Mouse (Mus musculus) neural tube, embryonic 13.5 days (tissue): ENCODE data around the gene Pde9a. TPM values are rescaled to one million over a fixed set of nuclear protein-coding genes. Genes with fewer than 3 reads are reported as not detected.
A peak's percentile ranks its signal among the peaks of the same experiment; 100 is the strongest.
"Not testable (repeated sequence)": the region's sequence is repeated elsewhere in the genome, so short reads cannot be mapped to it uniquely, and the experiment has no call there.

Experiments used
- ATAC-seq: fragments of 200-750 bp; cut with Nextera tagmentation; 2 replicates; pipeline ENCODE4 v1.8.0; 2017; ENCODE audit warnings: low read depth, mild to moderate bottlenecking, moderate TSS enrichment, moderate library complexity
- H3K27ac ChIP-seq: fragments of 300-500 bp; sonication (generic); replicated peaks from 2 replicates; pipeline ENCODE4 v1.5.1; 2015; ENCODE audit warnings: moderate library complexity, mild to moderate bottlenecking, inconsistent platforms
- H3K27me3 ChIP-seq: fragments of 300-500 bp; sonication (generic); 2 replicates; pipeline ENCODE4 v1.6.1; 2015; ENCODE audit warnings: mild to moderate bottlenecking, inconsistent platforms
- H3K36me3 ChIP-seq: fragments of 300-500 bp; sonication (generic); 2 replicates; pipeline ENCODE4 v1.6.1; 2015; ENCODE audit warnings: mild to moderate bottlenecking, inconsistent platforms
- H3K4me1 ChIP-seq: fragments of 300-500 bp; sonication (generic); replicated peaks from 2 replicates; pipeline ENCODE4 v1.6.1; 2015; ENCODE audit warnings: inconsistent platforms
- H3K4me2 ChIP-seq: fragments of 300-500 bp; sonication (generic); 2 replicates; pipeline ENCODE4 v1.6.1; 2015; ENCODE audit warnings: inconsistent platforms, mild to moderate bottlenecking, moderate library complexity
- H3K4me3 ChIP-seq: fragments of 300-500 bp; sonication (generic); 2 replicates; pipeline ENCODE4 v1.5.1; 2015; ENCODE audit warnings: mild to moderate bottlenecking, inconsistent platforms
- H3K9ac ChIP-seq: fragments of 300-500 bp; sonication (generic); 2 replicates; pipeline ENCODE4 v1.6.1; 2015; ENCODE audit warnings: moderate library complexity, mild to moderate bottlenecking, inconsistent platforms
- H3K9me3 ChIP-seq: fragments of 300-500 bp; sonication (generic); 2 replicates; pipeline ENCODE4 v1.6.1; 2016; ENCODE audit warnings: inconsistent platforms
- WGBS: fragments of 180-500 bp; shearing (Covaris S2); methylation state at CpG from one replicate; pipeline ENCODE4 v1.1.7; 2015; 5-methylcytosine and 5-hydroxymethylcytosine counted together
- polyA plus RNA-seq: library from polyadenylated mRNA; unstranded; fragments of >200 nt; fragmentation: Nextera tagmentation; extraction: Ambion mirVana; gene quantifications from 2 replicates; pipeline ENCODE4 v1.2.1, GENCODE M21; 2015

Gene Pde9a
- 34.7 and 35.1 TPM in 2 replicates for polyA plus RNA-seq

DNA sequence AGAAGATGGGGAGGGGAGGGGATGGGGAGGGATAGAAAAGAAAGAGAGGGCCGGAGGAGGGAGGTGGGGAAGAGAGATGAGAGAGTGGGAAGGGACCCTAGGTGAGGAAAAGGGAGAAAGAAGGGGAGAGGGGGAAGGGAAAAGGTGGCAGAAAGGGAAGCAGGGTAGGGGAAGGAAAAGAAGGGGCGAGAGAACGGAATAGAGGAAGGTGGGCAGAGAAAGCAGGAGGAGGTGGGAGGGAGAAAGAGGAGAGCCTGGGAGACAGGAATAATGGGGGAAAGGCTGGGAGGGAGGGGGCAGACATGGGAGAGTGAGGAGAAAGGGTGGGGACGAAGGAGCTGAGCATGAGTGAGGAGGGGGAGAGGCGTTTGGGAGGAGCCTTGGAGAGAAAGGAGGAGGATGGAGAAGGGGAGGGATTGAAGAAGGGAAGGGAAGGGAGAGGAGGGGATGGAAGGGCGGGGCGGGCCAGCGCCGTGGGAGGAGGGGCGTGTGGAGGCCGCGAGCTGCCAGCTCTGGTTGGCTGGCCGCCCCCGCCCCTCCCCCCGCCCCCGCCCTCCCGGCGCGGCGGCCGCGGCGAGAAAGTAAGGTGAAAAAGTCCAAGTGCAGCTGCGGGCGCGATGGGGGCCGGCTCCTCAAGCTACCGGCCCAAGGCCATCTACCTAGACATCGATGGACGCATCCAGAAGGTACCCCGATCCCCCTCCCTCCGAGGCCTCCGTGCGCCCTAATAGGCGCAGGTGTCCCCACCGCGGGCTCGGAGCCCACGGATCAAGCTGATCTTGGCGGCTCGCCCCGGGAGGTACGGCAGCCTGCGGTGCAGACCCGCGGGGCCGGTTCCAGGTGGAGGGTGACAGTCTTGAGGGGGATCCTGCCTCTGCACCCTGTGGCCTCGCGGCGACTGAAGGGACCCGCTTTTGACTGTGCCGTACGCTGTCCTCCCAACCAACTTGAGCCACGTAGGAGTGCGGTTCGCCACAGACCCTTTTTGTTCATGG lies at the start of gene Pde9a:
Gene Pde9a (plus strand): TSS at position 540 of the 995 bp plus-strand sequence.
- Histone ChIP-seq H3K4me2 (peak within 1 kb of the TSS; percentile 88), H3K27me3 (no peaks in the 10 kb centered on the region), H3K4me1 (peaks cover 52% of the 10 kb centered on the region), H3K4me3 (peak within 1 kb of the TSS; percentile 87), H3K9me3 (no peaks in the 10 kb centered on the region), H3K9ac (peak within 1 kb of the TSS; percentile 87), H3K36me3 (no peaks in the 10 kb centered on the region), H3K27ac (peak within 1 kb of the TSS; percentile 85)
- peak; percentile 88 for ATAC-seq
- under 1% methylated on average over 35 of the region's 56 CpGs for WGBS

DNA sequence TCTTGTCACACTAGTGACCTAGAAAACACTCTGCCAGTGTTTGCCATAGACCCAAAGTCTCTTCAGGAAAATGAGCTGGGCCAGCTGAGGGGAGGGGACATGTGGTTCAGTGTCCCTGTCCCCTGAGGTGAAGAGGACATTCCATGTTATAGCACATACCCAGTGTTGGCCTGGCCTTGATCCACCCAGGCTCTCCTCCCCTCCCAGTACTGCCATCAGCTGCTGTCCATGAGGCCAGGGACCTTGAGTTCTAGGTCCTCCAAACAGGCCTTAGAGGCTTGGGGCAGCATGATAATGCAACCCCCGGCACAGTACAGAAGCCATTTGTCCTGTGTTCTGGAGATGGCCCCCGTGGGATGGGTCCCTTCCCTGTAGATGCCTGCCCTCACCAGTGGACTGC lies 46.2 kb upstream of the Pde9a start:
- ATAC-seq, result no peak
- WGBS, result 82% methylated on average over 2 of the region's 2 CpGs
- Histone ChIP-seq H3K9me3 (no peaks in the 10 kb centered on the region), H3K4me1 (0 out of 2 replicates have a peak, but pooled peaks cover 7% of the 10 kb centered on the region), H3K27me3 (no peaks in the 10 kb centered on the region), H3K27ac (no peak overlapping the region), H3K36me3 (peaks cover 20% of the 10 kb centered on the region; the same call in 1 of the 2 replicates), H3K4me3 (no peak overlapping the region), H3K9ac (no peak overlapping the region), H3K4me2 (no peak overlapping the region)

DNA sequence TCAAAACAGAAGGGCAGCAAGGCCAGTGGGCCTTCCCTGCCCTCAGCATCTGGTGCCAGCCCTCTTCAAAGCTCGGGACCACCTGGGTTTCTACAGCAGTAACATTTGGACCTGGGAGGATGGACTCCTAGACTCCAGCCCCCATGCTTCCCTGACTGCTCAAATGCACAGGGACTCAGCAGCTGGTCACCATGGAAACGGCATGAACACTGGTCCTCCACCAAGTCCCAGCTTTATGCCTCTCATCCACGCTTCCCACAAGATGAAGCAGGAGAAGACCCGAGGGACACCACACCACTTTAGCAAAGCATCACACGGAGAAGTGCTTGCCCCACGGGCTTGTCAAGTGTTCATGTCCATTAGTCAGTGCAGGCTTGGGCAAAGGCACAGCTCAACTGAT lies 43.8 kb upstream of the Pde9a start:
- no peak overlapping the region for H3K27ac ChIP-seq
- ATAC-seq, result no peak; the same call in 1 of the 2 replicates
- WGBS, result 51% methylated on average over 6 of the region's 6 CpGs

DNA sequence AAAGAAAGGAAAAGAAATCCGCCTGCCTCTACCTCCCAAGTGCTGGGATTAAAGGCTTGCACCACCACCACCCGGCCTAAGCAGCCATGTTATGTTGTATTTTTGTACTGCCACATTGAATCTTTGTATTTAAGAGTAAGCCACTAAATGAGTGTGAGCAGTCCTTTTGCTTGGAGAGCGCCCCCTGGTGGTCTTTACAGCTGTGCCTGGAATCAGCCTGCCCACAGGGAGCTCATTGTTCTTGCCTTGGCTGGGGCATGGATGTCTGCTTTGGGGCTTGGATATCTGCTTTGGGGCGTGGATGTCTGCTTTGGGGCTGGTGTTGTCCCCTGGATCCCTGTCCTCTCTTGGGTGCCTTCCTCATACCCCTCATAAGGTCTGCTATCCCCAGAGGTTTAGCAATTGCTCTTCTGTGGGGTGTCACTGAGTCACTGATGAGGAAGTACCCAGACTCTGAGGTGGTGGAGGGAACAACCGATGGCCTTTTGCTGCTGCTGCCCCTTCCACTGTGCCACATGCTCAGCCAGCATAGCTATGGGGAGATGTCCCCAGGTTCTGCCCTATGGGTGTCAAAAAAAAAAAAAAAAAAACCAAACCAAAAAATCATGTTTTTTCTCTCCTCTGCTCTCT lies 41.7 kb upstream of the Pde9a start:
- no peak overlapping the region for H3K9ac ChIP-seq
- ATAC-seq, result no peak
- H3K27me3 ChIP-seq, result no peaks in the 10 kb centered on the region
- 53% methylated on average over 5 of the region's 5 CpGs for WGBS
- no peak overlapping the region for H3K27ac ChIP-seq
- no peak overlapping the region for H3K4me3 ChIP-seq
- H3K4me1 ChIP-seq, result 0 out of 2 replicates have a peak, but pooled peaks cover 7% of the 10 kb centered on the region
- no peaks in the 10 kb centered on the region for H3K9me3 ChIP-seq
- peaks cover 23% of the 10 kb centered on the region; the same call in 1 of the 2 replicates for H3K36me3 ChIP-seq
- H3K4me2 ChIP-seq, result no peak overlapping the region

More for the DNA sequence above, 43.8 kb upstream of the Pde9a start:
- no peaks in the 10 kb centered on the region for H3K9me3 ChIP-seq
- H3K4me3 ChIP-seq, result no peak overlapping the region
- H3K27me3 ChIP-seq, result no peaks in the 10 kb centered on the region
- no peak overlapping the region for H3K4me2 ChIP-seq
- H3K9ac ChIP-seq, result no peak overlapping the region
- H3K4me1 ChIP-seq, result 0 out of 2 replicates have a peak, but pooled peaks cover 7% of the 10 kb centered on the region
- peaks cover 22% of the 10 kb centered on the region; the same call in 1 of the 2 replicates for H3K36me3 ChIP-seq

DNA sequence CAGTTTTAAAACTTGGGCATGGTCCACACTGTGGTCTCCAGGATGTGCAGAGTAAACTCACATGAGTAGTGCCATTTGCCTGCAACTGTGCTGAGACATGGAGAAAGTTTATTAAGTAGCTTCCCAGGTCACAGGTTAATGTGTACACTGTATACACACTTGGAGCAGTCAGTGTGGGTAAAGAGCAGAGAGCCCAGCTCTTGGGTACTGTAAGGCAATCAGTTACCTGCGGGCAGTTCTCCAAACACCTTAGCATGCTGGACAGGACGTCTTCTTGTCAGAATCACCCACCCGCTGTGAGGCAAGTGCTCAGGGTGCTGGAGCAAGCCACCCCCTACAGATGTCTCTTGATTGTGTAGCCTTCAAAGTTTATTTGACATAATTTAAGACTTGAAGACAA lies 41.2 kb upstream of the Pde9a start:
- H3K9ac ChIP-seq, result no peak overlapping the region
- H3K4me3 ChIP-seq, result no peak overlapping the region
- 0 out of 2 replicates have a peak, but pooled peaks cover 7% of the 10 kb centered on the region for H3K4me1 ChIP-seq
- WGBS, result 93% methylated on average over 3 of the region's 3 CpGs
- no peak overlapping the region for H3K27ac ChIP-seq
- H3K27me3 ChIP-seq, result no peaks in the 10 kb centered on the region
- ATAC-seq, result no peak
- peaks cover 24% of the 10 kb centered on the region for H3K36me3 ChIP-seq
- H3K9me3 ChIP-seq, result no peaks in the 10 kb centered on the region
- H3K4me2 ChIP-seq, result no peak overlapping the region

DNA sequence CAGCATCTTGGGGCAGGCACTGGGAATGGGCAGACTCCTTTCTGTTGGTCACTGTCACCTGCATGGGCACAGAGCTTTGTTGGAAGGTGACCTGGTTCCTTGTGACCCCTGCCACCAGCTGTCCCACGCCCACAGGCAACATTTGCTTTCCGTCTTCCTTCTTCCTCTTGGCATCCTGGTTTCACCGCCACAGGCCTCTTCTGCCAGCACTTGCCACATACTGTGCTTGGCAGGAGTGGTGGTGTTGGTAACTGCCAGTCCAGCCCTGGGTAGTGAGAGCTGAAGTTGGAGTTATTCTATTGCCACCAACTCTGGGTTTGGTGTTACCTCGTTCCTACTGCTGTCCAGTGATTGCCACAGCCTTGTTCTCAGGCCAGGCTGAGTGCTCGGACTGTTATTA lies 37.9 kb upstream of the Pde9a start:
- H3K9ac ChIP-seq, result no peak overlapping the region
- no peaks in the 10 kb centered on the region for H3K27me3 ChIP-seq
- 86% methylated on average over 5 of the region's 5 CpGs for WGBS
- no peak overlapping the region for H3K27ac ChIP-seq
- H3K4me3 ChIP-seq, result no peak overlapping the region
- ATAC-seq, result no peak
- H3K4me1 ChIP-seq, result no peaks in the 10 kb centered on the region
- no peaks in the 10 kb centered on the region for H3K9me3 ChIP-seq
- H3K4me2 ChIP-seq, result no peak overlapping the region
- H3K36me3 ChIP-seq, result peaks cover 19% of the 10 kb centered on the region

DNA sequence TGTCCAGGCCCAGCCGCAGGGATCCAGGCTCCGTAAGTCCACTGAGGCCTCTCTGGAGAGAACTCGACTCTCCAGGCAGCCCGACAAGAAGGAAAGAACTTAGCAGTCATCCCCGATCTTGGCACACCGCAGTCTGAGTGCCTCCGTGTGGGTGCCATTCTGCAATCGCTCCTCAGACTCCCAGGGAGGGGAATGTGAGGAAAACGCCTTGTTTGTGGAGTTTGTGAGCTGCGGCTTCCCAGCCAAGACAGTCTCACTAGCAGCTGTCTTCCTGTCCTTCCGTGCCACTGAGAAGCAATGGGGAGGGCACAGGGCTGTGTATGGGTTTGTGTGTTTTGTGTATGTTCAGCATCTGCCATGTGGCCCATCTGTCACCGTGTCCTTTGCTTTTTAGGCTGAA lies 36.6 kb upstream of the Pde9a start:
- Histone ChIP-seq H3K4me2 (no peak overlapping the region), H3K9me3 (no peaks in the 10 kb centered on the region), H3K27ac (no peak overlapping the region), H3K27me3 (no peaks in the 10 kb centered on the region), H3K36me3 (peaks cover 19% of the 10 kb centered on the region), H3K4me1 (no peaks in the 10 kb centered on the region), H3K4me3 (no peak overlapping the region), H3K9ac (no peak overlapping the region)
- no peak for ATAC-seq
- 81% methylated on average over 12 of the region's 12 CpGs for WGBS

DNA sequence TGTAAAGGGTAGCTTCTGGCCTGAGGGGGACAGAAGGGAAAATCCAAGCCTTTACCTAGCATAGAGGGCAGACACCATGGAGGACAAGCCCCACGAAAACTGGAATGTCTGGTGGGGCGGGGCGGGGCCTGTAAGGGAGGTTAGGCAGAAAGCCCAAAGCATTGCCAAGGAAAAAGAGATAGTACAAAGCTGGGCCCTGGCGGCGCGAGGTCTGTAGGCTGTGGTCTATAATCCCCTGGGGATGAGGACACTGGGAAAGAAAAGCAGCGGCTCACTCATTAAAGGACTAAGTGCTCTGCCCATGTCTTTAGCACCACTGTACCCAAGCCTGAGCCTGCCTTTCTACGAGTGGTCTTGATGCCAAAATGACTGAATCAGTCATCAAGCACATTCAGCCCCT lies 34.0 kb upstream of the Pde9a start:
- no peaks in the 10 kb centered on the region for H3K27me3 ChIP-seq
- H3K4me2 ChIP-seq, result no peak overlapping the region
- no peaks in the 10 kb centered on the region for H3K9me3 ChIP-seq
- H3K4me1 ChIP-seq, result peaks cover 18% of the 10 kb centered on the region
- ATAC-seq, result no peak
- H3K9ac ChIP-seq, result no peak overlapping the region
- H3K4me3 ChIP-seq, result no peak overlapping the region
- peaks cover 12% of the 10 kb centered on the region for H3K36me3 ChIP-seq
- WGBS, result 57% methylated on average over 8 of the region's 8 CpGs
- H3K27ac ChIP-seq, result no peak overlapping the region

DNA sequence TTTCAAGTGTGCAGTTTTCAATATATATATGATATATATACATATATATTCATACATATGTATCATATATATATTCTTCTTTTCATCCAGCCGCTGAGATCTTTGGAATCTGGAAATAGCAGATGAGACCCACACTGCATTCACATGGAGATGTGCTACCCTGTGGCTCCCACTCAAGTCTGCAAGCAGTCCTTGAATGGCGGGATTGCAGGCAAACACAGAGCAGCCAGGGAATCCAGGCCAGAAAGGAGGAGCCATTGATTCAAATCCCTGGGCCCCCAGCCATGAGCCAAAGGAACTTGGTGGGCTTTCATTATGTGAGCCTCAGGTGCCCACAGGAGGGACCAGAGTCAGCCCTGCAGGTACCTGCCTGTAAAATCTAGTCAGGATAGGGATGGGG lies 32.8 kb upstream of the Pde9a start:
- no peak for ATAC-seq
- Histone ChIP-seq H3K9ac (no peak overlapping the region), H3K4me3 (no peak overlapping the region), H3K4me1 (peaks cover 18% of the 10 kb centered on the region), H3K4me2 (no peak overlapping the region), H3K9me3 (no peaks in the 10 kb centered on the region), H3K27me3 (no peaks in the 10 kb centered on the region), H3K27ac (no peak overlapping the region), H3K36me3 (peaks cover 9% of the 10 kb centered on the region)
- 73% methylated on average over 2 of the region's 2 CpGs for WGBS

DNA sequence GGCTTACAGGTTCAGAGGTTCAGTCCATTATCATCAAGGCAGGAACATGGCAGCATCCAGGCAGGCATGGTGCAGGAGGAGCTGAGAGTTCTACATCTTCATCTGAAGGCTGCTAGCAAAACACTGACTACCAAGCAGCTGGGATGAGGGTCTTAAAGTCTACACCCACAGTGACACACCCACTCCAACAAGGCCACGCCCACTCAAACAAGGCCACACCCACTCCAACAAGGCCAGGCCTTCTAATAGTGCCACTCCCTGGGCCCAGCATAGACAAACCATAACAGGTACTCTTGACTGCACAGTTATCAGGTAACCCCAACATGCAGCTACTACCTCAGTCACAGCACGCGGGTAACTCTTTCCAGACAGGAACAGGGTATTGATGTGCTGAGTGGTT lies 31.3 kb upstream of the Pde9a start:
- not testable (repeated sequence) for H3K27me3 ChIP-seq, H3K9ac ChIP-seq, H3K9me3 ChIP-seq, ATAC-seq, H3K36me3 ChIP-seq, H3K4me3 ChIP-seq, H3K4me2 ChIP-seq
- 74% methylated on average over 3 of the region's 3 CpGs for WGBS
- H3K27ac ChIP-seq, result peak overlapping the region; percentile 57; the same call in 1 of the 2 replicates
- H3K4me1 ChIP-seq, result peaks cover 18% of the 10 kb centered on the region

DNA sequence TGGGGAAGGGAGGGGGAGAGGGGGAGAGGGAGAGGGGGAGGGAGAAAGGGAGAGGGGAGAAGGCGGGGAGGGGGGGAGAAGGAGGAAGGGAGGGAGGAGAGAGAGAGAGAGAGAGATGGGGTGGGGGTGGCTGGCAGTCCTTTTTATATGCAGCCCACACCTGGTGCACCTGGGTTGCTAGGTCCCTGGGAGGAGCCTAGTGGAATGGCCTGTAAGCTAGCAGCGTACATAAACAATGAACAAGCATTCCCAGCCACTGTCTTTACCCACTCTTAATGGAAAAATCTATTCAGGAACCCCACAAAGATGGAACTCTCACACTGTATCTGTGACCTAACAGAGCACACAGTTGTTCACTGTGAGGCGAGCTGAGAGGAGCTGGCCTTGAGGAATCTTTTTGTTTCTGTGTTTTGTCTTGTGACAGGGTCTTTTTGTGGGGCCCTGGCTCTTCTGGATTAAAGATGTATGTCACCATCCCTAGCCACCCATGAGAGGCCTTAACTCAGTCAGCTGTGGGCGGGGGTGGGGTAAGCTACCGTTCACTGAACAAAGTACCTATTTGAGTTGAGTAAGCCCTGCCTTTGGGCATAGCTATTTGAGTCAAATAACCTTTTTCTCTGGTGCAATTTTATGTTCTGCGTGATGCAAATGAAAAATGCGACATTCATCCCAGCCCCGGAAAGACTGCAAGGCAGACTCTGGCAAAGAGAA lies 30.1 kb upstream of the Pde9a start:
- H3K9ac ChIP-seq, result no peak overlapping the region
- no peak overlapping the region for H3K4me2 ChIP-seq
- 24% methylated on average over 8 of the region's 8 CpGs for WGBS
- no peak overlapping the region for H3K4me3 ChIP-seq
- H3K9me3 ChIP-seq, result no peaks in the 10 kb centered on the region
- peak overlapping the region; percentile 57 for H3K27ac ChIP-seq
- no peaks in the 10 kb centered on the region for H3K36me3 ChIP-seq
- H3K27me3 ChIP-seq, result no peaks in the 10 kb centered on the region
- ATAC-seq, result peak; percentile 60; the same call in 1 of the 2 replicates
- H3K4me1 ChIP-seq, result peaks cover 18% of the 10 kb centered on the region

DNA sequence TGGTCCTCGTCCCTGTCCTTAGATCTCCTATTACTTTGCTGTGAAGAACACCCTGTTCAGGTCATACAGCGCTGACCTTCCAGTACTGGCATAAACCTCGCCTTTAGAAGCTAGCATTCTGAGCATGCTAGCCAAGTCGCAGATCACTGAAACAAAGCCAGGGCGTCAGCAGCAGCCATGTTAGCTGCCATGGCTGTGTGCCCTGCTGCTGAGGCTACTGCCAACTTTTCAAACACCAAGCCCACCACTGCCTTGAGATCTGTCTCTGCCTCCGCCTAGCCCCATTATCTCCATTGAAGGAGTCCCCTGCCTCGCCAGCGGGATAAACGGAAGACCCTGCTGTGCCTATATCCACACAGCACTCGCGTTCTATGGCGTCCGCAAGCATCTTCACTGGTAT lies 25.4 kb upstream of the Pde9a start:
- Histone ChIP-seq H3K36me3 (no peaks in the 10 kb centered on the region), H3K27me3 (no peaks in the 10 kb centered on the region), H3K9ac (no peak overlapping the region), H3K9me3 (no peaks in the 10 kb centered on the region), H3K4me2 (no peak overlapping the region), H3K4me1 (peaks cover 13% of the 10 kb centered on the region), H3K4me3 (no peak overlapping the region), H3K27ac (no peak overlapping the region)
- WGBS, result 76% methylated on average over 13 of the region's 13 CpGs
- no peak for ATAC-seq
